Mouse (Mus musculus) kidney, adult 2 months (tissue): ENCODE data around the gene Gm27021.

Experiments used
- CTCF ChIP-seq: fragments of 200-500 bp; conservative IDR thresholded peaks from 2 replicates; pipeline ENCODE4 v1.5.1; 2011; ENCODE audit warnings: low read depth, mild to moderate bottlenecking, control low read depth, low read length, moderate library complexity, mixed read lengths; ENCODE audit not compliant: insufficient read depth, insufficient read length
- POLR2A ChIP-seq: fragments of 200-500 bp; IDR thresholded peaks from one replicate; pipeline ENCODE4 v1.6.1; 2011; ENCODE audit warnings: low read depth, low read length, control low read depth

GRCm38 (mm10) chr8:120622161-120622560, 45.7 kb downstream of the Gm27021 start:
- TF ChIP-seq CTCF (no peak), POLR2A (no peak)
